Mouse (Mus musculus) kidney, embryonic 15.5 days (tissue): ENCODE measurements at regions not wholly inside any gene's neighbourhood (a gene's known extent, or its start where the extent isn't known, plus 50 kb on each side); places are given as distances from the start of the nearest gene placed in this dataset.

ENCODE experiments used
- ATAC-seq: fragments of 200-750 bp; cut with Nextera tagmentation; replicated peaks from 2 replicates; pipeline ENCODE4 v1.8.0; 2017; ENCODE audit warnings: moderate TSS enrichment; ENCODE audit not compliant: low FRiP score
- H3K27ac ChIP-seq: fragments of 300-500 bp; sonication (generic); 2 replicates; pipeline ENCODE4 v1.5.1; 2015; ENCODE audit warnings: mild to moderate bottlenecking, inconsistent platforms
- H3K27me3 ChIP-seq: fragments of 300-500 bp; sonication (generic); 2 replicates; pipeline ENCODE4 v1.6.1; 2015; ENCODE audit warnings: inconsistent platforms
- H3K36me3 ChIP-seq: fragments of 300-500 bp; sonication (generic); 2 replicates; pipeline ENCODE4 v1.6.1; 2015; ENCODE audit warnings: inconsistent platforms
- H3K4me1 ChIP-seq: fragments of 300-500 bp; sonication (generic); 2 replicates; pipeline ENCODE4 v1.6.1; 2015; ENCODE audit warnings: inconsistent platforms
- H3K4me2 ChIP-seq: fragments of 300-500 bp; sonication (generic); 2 replicates; pipeline ENCODE4 v1.6.1; 2015; ENCODE audit warnings: moderate library complexity, mild to moderate bottlenecking, inconsistent platforms
- H3K4me3 ChIP-seq: fragments of 300-500 bp; sonication (generic); replicated peaks from 2 replicates; pipeline ENCODE4 v1.5.1; 2015; ENCODE audit warnings: mild to moderate bottlenecking, inconsistent platforms
- H3K9ac ChIP-seq: fragments of 300-500 bp; sonication (generic); 2 replicates; pipeline ENCODE4 v1.6.1; 2015; ENCODE audit warnings: mild to moderate bottlenecking, inconsistent platforms
- H3K9me3 ChIP-seq: fragments of 300-500 bp; sonication (generic); replicated peaks from 2 replicates; pipeline ENCODE4 v1.6.1; 2016; ENCODE audit warnings: inconsistent platforms
- WGBS: fragments of 180-500 bp; shearing (Covaris S2); methylation state at CpG from one replicate; pipeline ENCODE4 v1.1.7; 2015; ENCODE audit warnings: mixed read lengths; 5-methylcytosine and 5-hydroxymethylcytosine counted together

- peaks cover 75% of the 10 kb centered on the region for H3K27me3 ChIP-seq
- H3K4me1 ChIP-seq = peaks cover 11% of the 10 kb centered on the region
- H3K36me3 ChIP-seq = no peaks in the 10 kb centered on the region
- 3% methylated on average over 2 of the region's 2 CpGs for WGBS
- no peak for ATAC-seq
- no peak overlapping the region for H3K27ac ChIP-seq
- no peak overlapping the region for H3K4me2 ChIP-seq
- H3K9me3 ChIP-seq = no peaks in the 10 kb centered on the region
- H3K9ac ChIP-seq = no peak overlapping the region
- H3K4me3 ChIP-seq = no peak overlapping the region
Observed at GRCm38 (mm10) chr7:49704635-49705034, 54.3 kb upstream of the Htatip2 start.

DNA sequence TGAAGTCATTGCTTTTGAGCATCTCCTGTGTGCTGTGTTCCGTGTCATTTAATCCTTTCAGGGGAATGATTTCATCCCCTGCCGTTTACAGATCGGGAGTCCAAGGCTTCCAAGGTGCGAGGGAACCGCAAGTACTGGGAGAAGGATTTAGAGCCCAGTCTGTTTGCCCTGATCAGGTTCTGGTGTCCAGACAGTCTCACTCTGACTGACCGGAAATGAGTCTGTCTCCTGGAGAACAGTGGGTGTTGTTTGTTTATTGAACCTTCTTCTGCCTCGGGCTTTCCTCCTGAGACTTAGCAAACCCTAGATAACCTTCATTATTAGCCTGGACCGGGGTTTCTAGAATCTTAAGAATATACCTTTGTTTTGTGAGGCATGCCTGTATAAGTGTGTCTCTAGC is 58.2 kb upstream of the Htatip2 start:
- Histone ChIP-seq H3K4me2 (no peak overlapping the region), H3K36me3 (no peaks in the 10 kb centered on the region), H3K4me3 (no peak overlapping the region), H3K4me1 (peaks cover 15% of the 10 kb centered on the region), H3K27ac (no peak overlapping the region), H3K9me3 (no peaks in the 10 kb centered on the region), H3K9ac (no peak overlapping the region), H3K27me3 (peaks cover 96% of the 10 kb centered on the region)
- WGBS = 11% methylated on average over 8 of the region's 8 CpGs
- ATAC-seq = no peak

GRCm38 (mm10) chr7:49700024-49700390 is 58.9 kb upstream of the Htatip2 start:
- Histone ChIP-seq H3K9me3 (no peaks in the 10 kb centered on the region), H3K27ac (no peak overlapping the region), H3K4me2 (no peak overlapping the region), H3K4me3 (no peak overlapping the region), H3K36me3 (no peaks in the 10 kb centered on the region), H3K4me1 (peaks cover 15% of the 10 kb centered on the region), H3K9ac (no peak overlapping the region), H3K27me3 (peaks cover 88% of the 10 kb centered on the region)
- WGBS = 91% methylated on average over 15 of the region's 15 CpGs
- no peak for ATAC-seq

DNA sequence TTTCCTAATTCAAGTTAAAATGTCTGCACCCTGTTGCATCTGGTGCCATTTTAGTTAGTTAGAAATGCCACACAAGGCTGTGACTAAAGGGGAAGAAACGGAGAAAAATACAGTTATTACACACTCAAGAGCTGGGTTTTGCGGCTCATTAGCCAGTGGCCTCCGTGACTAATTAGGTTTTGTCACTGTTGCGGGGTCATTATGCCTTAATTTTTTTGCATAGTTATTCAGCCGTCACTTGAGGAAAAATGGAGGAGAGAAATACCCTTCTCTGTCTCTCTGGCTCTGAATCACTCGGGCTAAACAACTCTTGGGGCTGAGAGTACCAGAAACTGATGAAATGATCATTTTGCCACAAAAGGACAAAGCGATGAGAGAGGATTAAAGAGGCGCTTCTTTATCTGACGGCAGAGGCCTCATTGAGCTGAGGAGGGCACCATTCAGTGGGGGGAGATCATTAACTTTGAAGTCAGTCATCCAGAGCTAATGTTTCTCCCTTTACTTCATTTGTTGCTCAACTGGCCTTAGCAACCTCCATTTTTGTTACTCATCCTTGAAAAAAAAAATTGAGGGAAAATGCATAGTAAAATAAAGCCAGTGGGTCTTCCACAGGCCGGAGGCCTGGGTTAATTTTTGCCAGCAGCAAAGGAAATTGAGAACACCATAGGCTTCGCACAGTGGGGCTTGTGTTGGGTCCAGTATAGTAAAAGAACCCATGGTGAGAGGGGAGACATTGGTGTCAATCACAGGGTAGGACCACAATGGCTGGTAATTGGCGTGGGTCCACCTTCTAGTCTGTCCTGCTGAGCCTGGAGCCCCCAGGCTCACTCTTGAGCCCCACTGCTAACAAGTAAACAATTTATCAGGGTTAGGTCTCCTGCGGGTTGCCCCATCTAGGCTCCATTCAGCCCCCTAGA is 59.5 kb upstream of the Htatip2 start:
- Histone ChIP-seq H3K9me3 (no peaks in the 10 kb centered on the region), H3K4me2 (no peak overlapping the region), H3K36me3 (no peaks in the 10 kb centered on the region), H3K4me1 (peaks cover 15% of the 10 kb centered on the region), H3K9ac (no peak overlapping the region), H3K27me3 (peaks cover 85% of the 10 kb centered on the region), H3K27ac (no peak overlapping the region), H3K4me3 (no peak overlapping the region)
- 0 out of 2 replicates have a peak, but pooled peaks have one; percentile 54 for ATAC-seq
- 48% methylated on average over 13 of the region's 13 CpGs for WGBS

DNA sequence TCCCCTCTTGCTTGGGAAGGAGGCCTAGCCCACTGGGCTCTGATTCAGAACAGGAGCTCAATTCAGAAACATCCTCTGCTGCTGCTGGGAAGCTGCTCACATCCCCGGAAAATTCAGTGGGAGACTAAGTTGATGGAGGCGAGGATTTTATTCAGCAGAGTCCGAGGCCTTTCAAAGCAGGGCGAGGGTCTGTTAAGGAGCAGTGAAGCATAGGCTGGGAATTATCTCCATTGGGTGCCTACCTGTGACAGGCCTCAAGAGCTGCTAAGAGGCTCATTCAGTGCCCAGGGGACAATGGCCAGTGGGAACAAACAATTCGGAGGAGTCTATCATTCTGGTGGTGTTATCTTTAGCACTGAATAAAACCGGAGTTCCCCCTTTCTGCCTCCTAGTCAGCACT is 59.6 kb upstream of the Dbx1 start:
- peaks cover 14% of the 10 kb centered on the region for H3K4me1 ChIP-seq
- no peaks in the 10 kb centered on the region for H3K36me3 ChIP-seq
- ATAC-seq = no peak
- H3K4me2 ChIP-seq = no peak overlapping the region
- H3K27me3 ChIP-seq = peaks cover 75% of the 10 kb centered on the region
- H3K4me3 ChIP-seq = no peak overlapping the region
- H3K27ac ChIP-seq = no peak overlapping the region
- 35% methylated on average over 6 of the region's 6 CpGs for WGBS
- no peaks in the 10 kb centered on the region for H3K9me3 ChIP-seq
- no peak overlapping the region for H3K9ac ChIP-seq

DNA sequence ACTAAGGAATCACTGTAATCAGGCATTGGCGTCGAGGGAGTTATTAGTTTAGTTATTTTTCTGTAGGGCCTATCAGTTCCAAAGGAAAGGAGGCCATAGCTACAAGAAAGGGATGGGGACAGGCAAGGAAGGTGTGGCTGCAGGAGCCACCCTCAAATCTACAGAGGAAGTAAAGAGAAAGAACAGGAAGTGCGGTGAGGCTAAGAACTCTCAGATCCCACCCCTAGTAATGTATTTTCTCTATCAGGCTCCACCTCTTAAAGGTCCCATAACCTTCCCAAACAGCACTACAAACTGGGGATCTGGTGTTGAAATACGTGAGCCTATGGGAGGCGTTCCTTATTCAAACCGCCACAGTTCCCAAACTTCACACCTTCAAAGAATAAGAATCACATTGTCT is 52.9 kb upstream of the Dbx1 start:
- Histone ChIP-seq H3K4me2 (no peak overlapping the region), H3K27ac (no peak overlapping the region), H3K4me3 (no peak overlapping the region), H3K27me3 (peaks cover 85% of the 10 kb centered on the region), H3K9me3 (no peaks in the 10 kb centered on the region), H3K36me3 (no peaks in the 10 kb centered on the region), H3K9ac (no peak overlapping the region), H3K4me1 (peaks cover 17% of the 10 kb centered on the region)
- WGBS = 47% methylated on average over 6 of the region's 6 CpGs
- ATAC-seq = no peak

DNA sequence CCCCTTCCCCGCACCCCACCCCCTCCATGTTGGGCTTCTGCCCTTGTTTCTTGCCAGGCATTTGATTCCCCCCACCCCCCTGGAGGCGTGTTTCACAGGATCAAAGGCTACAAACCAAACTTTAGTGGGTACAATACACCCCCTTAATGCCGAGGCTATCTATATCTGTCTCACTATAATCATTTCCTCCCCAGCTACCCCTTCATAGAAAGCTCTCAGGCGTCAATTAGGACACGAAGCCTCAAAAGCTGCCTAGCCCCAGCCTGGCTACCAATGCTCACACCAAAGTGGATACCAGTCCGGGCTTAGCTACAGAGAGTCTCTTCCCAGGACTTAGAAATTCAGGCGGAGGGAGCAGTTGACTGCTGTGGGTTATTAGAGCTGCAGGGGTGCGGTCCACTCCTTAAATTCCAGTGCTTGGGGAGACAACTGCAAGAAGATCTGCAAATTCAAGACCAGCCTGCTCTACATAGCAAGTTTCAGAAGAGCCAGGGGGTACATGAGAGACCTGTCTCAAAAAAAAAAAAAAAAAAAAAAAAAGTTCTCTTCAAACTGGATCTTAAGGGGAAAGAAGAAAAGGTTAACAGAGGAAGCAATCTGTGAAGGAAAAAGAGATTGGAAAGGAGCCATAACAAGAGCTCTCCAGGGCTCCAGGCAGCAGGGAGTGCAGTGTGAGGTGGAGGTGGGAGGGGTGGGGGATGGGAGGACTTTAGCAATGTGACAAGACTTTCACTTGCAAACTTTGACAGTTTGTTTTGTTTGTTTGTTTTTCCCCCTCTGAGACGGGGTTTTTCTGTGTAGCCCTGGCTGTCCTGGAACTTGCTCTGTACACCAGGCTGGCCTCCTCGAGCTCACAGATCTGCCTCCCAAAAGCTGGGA is 52.1 kb upstream of the Dbx1 start:
- H3K4me3 ChIP-seq = no peak overlapping the region
- H3K4me2 ChIP-seq = 0 out of 2 replicates have a peak overlapping the region, but pooled peaks have one; percentile 14
- peaks cover 89% of the 10 kb centered on the region for H3K27me3 ChIP-seq
- no peak for ATAC-seq
- peaks cover 17% of the 10 kb centered on the region for H3K4me1 ChIP-seq
- no peaks in the 10 kb centered on the region for H3K36me3 ChIP-seq
- no peak overlapping the region for H3K9ac ChIP-seq
- H3K27ac ChIP-seq = no peak overlapping the region
- 4% methylated on average over 10 of the region's 10 CpGs for WGBS
- no peaks in the 10 kb centered on the region for H3K9me3 ChIP-seq

DNA sequence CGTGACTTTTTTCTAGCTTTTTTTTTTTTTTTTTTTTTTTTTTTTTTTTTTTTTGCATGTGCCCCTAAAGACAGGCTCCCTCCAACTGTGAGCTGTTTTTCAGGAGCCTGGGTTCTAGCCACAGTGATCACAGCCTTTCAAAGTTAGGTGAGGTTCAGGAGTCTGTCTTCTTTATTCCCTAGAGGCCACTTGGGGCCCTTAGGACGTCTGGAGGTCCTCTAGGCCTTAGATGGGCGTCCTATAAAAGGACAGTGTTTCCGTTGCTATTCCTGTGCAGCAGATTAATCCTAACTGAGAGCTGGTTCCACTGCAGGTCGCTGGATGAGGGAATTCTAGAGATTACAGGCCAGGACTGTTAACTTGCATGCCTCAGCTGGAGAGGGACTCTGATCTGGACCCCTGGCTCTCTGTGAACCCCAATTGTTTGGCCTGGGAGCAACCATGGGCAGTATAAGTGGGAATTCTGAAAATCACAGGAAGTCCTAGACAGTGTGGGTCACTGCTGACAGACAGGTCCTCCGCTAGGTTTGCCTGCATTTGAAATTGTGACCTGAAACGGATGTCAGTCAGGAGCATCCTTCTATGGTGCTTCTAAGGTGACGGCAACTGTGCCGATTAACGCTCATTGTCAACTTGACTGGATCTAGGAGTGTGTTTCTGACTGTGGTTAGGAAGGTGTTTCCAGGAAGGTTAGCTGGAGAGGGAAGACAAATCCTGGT is 51.2 kb upstream of the Dbx1 start:
- Histone ChIP-seq H3K9me3 (no peaks in the 10 kb centered on the region), H3K9ac (no peak overlapping the region), H3K4me2 (no peak overlapping the region), H3K27ac (no peak overlapping the region), H3K4me1 (peaks cover 17% of the 10 kb centered on the region), H3K4me3 (no peak overlapping the region), H3K27me3 (peaks cover 88% of the 10 kb centered on the region), H3K36me3 (no peaks in the 10 kb centered on the region)
- 23% methylated on average over 10 of the region's 10 CpGs for WGBS
- no peak for ATAC-seq

GRCm38 (mm10) chr7:49686992-49687391 is 50.3 kb upstream of the Dbx1 start:
- Histone ChIP-seq H3K27ac (no peak overlapping the region), H3K9me3 (no peaks in the 10 kb centered on the region), H3K4me2 (no peak overlapping the region), H3K9ac (no peak overlapping the region), H3K27me3 (peaks cover 92% of the 10 kb centered on the region), H3K36me3 (no peaks in the 10 kb centered on the region), H3K4me1 (peaks cover 17% of the 10 kb centered on the region), H3K4me3 (no peak overlapping the region)
- 24% methylated on average over 11 of the region's 11 CpGs for WGBS
- no peak for ATAC-seq
